Mouse (Mus musculus): ENCODE measurements at regions not wholly inside any gene's neighbourhood (a gene's known extent, or its start where the extent isn't known, plus 50 kb on each side); places are given as distances from the start of the nearest gene placed in this dataset.
A peak's percentile ranks its signal among the peaks of the same experiment; 100 is the strongest.

- TF ChIP-seq GATA4 (IDR thresholded peaks at IDR 0.05; ENCODE audit: insufficient replicate concordance, low read length): no peak
Measured at GRCm38 (mm10) chr13:58495390-58496073, 92.4 kb upstream of the Hnrnpk start.

- TF ChIP-seq GATA4 (IDR thresholded peaks at IDR 0.05; ENCODE audit: insufficient replicate concordance, low read length): no peak
Measured at GRCm38 (mm10) chr13:58494726-58495125, 91.6 kb upstream of the Hnrnpk start.

GRCm38 (mm10) chr13:58490829-58491228, 87.7 kb upstream of the Hnrnpk start:
- no peak for TF ChIP-seq GATA4 (IDR thresholded peaks at IDR 0.05; ENCODE audit: insufficient replicate concordance, low read length)

- no peak for TF ChIP-seq GATA4 (IDR thresholded peaks at IDR 0.05; ENCODE audit: insufficient replicate concordance, low read length)
Measured at GRCm38 (mm10) chr13:58485011-58485410, 81.9 kb upstream of the Hnrnpk start.

- TF ChIP-seq GATA4 (IDR thresholded peaks at IDR 0.05; ENCODE audit: insufficient replicate concordance, low read length): no peak
Measured at GRCm38 (mm10) chr13:58482701-58483100, 79.6 kb upstream of the Hnrnpk start.

GRCm38 (mm10) chr13:58480928-58481598, 77.9 kb upstream of the Hnrnpk start:
- TF ChIP-seq GATA4 (IDR thresholded peaks at IDR 0.05; ENCODE audit: insufficient replicate concordance, low read length): no peak

GRCm38 (mm10) chr13:58480388-58480927, 77.3 kb upstream of the Hnrnpk start:
- no peak for TF ChIP-seq GATA4 (IDR thresholded peaks at IDR 0.05; ENCODE audit: insufficient replicate concordance, low read length)

- TF ChIP-seq GATA4 (IDR thresholded peaks at IDR 0.05; ENCODE audit: insufficient replicate concordance, low read length): peak; percentile 71; the same call in 1 of the 2 replicates
Measured at GRCm38 (mm10) chr13:58478438-58478837, 75.3 kb upstream of the Hnrnpk start.

GRCm38 (mm10) chr13:58477253-58477652, 74.1 kb upstream of the Hnrnpk start:
- TF ChIP-seq GATA4 (IDR thresholded peaks at IDR 0.05; ENCODE audit: insufficient replicate concordance, low read length): no peak

- no peak for TF ChIP-seq GATA4 (IDR thresholded peaks at IDR 0.05; ENCODE audit: insufficient replicate concordance, low read length)
Measured at GRCm38 (mm10) chr13:58476033-58476830, 73.1 kb upstream of the Hnrnpk start.

- no peak for TF ChIP-seq GATA4 (IDR thresholded peaks at IDR 0.05; ENCODE audit: insufficient replicate concordance, low read length)
Measured at GRCm38 (mm10) chr13:58475495-58475894, 72.4 kb upstream of the Hnrnpk start.

- no peak for TF ChIP-seq GATA4 (IDR thresholded peaks at IDR 0.05; ENCODE audit: insufficient replicate concordance, low read length)
Measured at GRCm38 (mm10) chr13:58472455-58472854, 69.3 kb upstream of the Hnrnpk start.

- no peak for TF ChIP-seq GATA4 (IDR thresholded peaks at IDR 0.05; ENCODE audit: insufficient replicate concordance, low read length)
Measured at GRCm38 (mm10) chr13:58471704-58472103, 68.6 kb upstream of the Hnrnpk start.

GRCm38 (mm10) chr13:58469731-58470130, 66.6 kb upstream of the Hnrnpk start:
- TF ChIP-seq GATA4 (IDR thresholded peaks at IDR 0.05; ENCODE audit: insufficient replicate concordance, low read length): no peak

GRCm38 (mm10) chr13:58467097-58467642, 64.0 kb upstream of the Hnrnpk start:
- TF ChIP-seq GATA4 (IDR thresholded peaks at IDR 0.05; ENCODE audit: insufficient replicate concordance, low read length): no peak
